Mouse (Mus musculus): ENCODE measurements around the gene Rbfox3. TPM values are rescaled to one million over a fixed set of nuclear protein-coding genes. Genes with fewer than 3 reads are reported as not detected.

Rbfox3 gene
- polyA plus RNA-seq, 1 experiment from 2014 or later = 1.2 TPM

DNA sequence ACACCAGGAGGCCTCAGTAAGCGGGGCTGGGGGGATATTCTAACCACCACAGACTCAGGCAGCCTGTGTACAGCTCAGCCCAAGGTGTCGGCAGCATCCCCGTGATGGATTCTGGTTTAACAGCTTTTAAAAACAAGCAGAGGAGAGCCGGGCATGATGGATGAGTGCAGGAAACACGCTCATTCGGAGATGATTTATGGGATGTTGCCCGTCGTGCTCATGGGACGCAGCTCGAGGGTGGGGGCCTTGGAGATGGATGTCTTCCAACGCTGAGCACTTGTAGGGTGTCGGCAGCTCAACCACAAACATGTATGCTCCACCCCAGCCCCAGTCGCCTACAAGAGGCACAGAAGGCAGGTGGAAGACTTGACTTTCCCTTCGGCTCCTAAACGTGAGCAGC is 103.9 kb downstream of the Rbfox3 start:
- no peak for ATAC-seq
- Histone ChIP-seq H3K4me1 (replicated peaks; ENCODE audit: control insufficient read depth, insufficient read depth, low read length) (no peaks in the 10 kb centered on the region), H3K27me3 (replicated peaks; ENCODE audit: control insufficient read depth, insufficient read depth, low read length) (0 out of 2 replicates have a peak, but pooled peaks cover 6% of the 10 kb centered on the region), H3K4me3 (ENCODE audit: low read depth, low read length) (no peak overlapping the region), H3K27ac (ENCODE audit: low read depth, low read length) (no peak overlapping the region), H3K9ac (ENCODE audit: low read depth, low read length) (no peak overlapping the region), H3K4me2 (replicated peaks; ENCODE audit: low read depth) (no peak overlapping the region), H3K9me3 (ENCODE audit: control insufficient read depth) (no peaks in the 10 kb centered on the region), H3K36me3 (ENCODE audit: control insufficient read depth, insufficient read depth) (no peaks in the 10 kb centered on the region)
- 25% methylated on average over 15 of the region's 15 CpGs for WGBS
- no peak for TF ChIP-seq CTCF (IDR thresholded peaks at IDR 0.05; ENCODE audit: low read depth)

DNA sequence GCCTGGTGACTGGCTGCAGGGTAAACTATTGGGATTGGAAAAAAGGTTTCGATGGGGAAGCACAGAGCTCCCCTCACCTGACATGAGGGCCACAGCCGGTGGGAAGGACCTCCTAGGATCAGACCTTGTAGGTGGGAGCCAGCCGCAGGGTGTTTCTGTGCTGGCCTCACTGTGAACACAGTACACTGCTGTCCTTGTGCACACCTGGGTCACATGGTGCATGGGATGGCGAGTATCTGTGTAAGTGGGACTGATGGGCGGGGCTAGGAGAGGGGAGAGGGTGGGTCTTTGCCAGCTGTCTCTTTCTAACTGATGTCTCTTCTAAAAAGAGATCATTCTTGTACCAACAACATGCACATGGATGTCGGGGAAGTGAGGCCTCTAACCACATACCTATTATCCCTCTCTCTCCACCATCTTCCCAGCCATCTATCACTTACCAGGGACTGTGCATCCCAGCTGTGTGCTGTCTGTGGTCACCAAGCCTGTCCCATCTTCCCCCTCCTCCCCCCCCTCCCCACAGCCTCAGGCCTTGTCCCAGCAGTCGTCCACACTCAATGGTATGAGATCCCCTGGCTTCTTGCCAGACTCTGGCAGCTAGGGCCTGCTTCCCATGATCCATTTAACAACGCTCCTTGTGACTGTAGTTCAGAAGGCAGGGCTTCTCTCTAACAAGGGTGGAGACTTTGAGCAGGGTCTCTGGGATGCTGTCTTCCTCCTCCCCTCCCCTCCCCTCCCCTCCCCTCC is 116.4 kb downstream of the Rbfox3 start:
- H3K4me2 ChIP-seq (replicated peaks; ENCODE audit: low read depth) = no peak overlapping the region
- WGBS = 50% methylated on average over 8 of the region's 8 CpGs
- ATAC-seq = no peak
- H3K4me1 ChIP-seq (replicated peaks; ENCODE audit: control insufficient read depth, insufficient read depth, low read length) = no peaks in the 10 kb centered on the region
- no peak overlapping the region for H3K9ac ChIP-seq (ENCODE audit: low read depth, low read length)
- no peaks in the 10 kb centered on the region for H3K9me3 ChIP-seq (ENCODE audit: control insufficient read depth)
- no peak for TF ChIP-seq CTCF (IDR thresholded peaks at IDR 0.05; ENCODE audit: low read depth)
- no peak overlapping the region for H3K4me3 ChIP-seq (ENCODE audit: low read depth, low read length)
- no peaks in the 10 kb centered on the region for H3K36me3 ChIP-seq (ENCODE audit: control insufficient read depth, insufficient read depth)
- H3K27ac ChIP-seq (ENCODE audit: low read depth, low read length) = no peak overlapping the region
- H3K27me3 ChIP-seq (replicated peaks; ENCODE audit: control insufficient read depth, insufficient read depth, low read length) = no peaks in the 10 kb centered on the region

DNA sequence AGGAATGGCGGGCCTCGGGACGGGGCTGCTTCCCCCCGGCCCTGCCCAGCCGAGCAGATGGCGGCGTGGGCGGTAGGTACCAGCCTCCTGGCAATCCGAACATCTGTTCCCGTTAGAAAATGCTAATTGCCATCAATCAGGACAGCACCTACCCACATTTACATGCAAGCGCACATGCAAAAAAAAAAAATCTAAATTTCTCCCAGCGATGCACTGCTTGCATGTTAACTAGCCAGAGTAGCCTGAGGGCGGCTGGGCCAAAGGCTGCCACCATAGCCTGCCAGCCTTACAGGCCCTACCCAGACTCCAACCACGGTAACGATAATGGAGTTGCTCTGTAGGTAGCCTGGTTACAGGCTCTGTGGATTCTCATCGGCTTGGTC is 117.8 kb downstream of the Rbfox3 start:
- no peak for ATAC-seq
- H3K9ac ChIP-seq (ENCODE audit: low read depth, low read length) = no peak overlapping the region
- no peaks in the 10 kb centered on the region for H3K9me3 ChIP-seq (ENCODE audit: control insufficient read depth)
- no peaks in the 10 kb centered on the region for H3K27me3 ChIP-seq (replicated peaks; ENCODE audit: control insufficient read depth, insufficient read depth, low read length)
- H3K4me2 ChIP-seq (replicated peaks; ENCODE audit: low read depth) = no peak overlapping the region
- no peak overlapping the region for H3K27ac ChIP-seq (ENCODE audit: low read depth, low read length)
- WGBS = 83% methylated on average over 16 of the region's 16 CpGs
- no peak overlapping the region for H3K4me3 ChIP-seq (ENCODE audit: low read depth, low read length)
- H3K36me3 ChIP-seq (ENCODE audit: control insufficient read depth, insufficient read depth) = no peaks in the 10 kb centered on the region
- no peaks in the 10 kb centered on the region for H3K4me1 ChIP-seq (replicated peaks; ENCODE audit: control insufficient read depth, insufficient read depth, low read length)
- no peak for TF ChIP-seq CTCF (IDR thresholded peaks at IDR 0.05; ENCODE audit: low read depth)

DNA sequence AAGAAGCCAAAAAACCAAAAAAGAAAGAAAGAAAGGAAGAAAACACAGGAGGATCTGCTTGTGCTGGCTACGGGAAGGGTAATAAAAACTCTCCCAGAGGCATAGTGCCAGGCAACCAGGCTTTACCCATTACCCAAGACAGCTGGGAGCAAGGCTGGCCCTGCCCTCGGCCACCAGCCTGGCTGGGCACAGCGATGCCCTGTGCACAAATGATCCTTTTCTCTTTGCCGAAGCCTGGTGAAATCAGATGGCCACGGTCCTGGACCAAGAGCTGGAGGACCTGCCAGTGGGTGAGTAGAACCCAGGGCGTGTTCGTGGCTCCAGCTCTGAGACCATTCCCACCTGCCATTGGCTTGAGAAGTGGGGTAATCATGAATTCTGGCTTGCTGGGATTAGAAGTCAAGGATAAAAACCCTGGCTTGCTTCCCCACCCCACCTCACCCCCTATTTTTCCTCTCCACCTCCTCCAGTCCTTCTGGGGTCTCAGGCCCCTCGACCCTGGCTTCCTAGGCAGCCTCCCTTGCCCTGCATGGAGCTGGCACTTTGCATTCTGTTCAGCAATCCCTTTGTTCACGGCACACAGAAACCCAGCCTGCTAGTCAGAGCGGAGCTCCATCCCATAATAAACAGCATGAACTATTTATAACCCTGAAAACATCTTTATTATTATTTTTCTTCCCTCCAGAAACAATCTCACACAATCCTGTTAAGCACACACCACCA is 118.3 kb downstream of the Rbfox3 start:
- WGBS = 75% methylated on average over 10 of the region's 10 CpGs
- TF ChIP-seq CTCF (IDR thresholded peaks at IDR 0.05; ENCODE audit: low read depth) = no peak

DNA sequence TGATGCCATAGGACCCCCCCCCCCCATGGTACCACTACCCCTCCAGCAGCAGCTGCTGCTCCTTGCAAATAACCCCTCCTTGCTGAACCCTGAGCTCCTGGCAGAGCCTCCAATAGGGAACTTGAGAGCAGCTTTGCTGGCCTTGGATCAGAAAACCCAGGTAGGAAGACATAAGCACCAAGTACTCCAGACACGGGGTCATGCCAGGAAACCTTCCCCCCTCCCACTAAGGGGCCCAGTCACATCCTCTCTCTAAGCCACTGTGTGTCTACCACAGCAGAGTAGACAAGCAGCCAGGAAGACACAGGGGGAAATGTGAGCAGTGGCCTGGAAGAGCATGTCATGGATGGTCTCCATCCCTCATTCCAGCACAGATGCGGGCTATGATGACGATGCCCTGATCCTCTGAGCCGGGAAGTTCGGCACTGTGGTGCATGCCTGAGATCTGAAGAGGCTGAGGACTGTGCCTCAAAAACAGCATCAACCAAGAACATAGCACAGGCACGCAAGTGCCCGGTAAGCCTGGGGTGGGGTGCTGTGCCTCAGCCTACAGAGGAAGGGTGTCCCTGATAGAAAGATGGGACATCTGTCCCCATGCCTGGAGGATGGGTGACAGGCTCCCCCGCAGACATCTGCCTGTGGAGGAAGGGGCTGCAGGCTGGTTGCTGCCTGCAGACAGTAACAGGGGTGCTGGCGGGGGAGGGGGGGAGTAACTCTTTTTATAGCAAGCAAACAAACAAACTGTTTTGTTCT is 119.1 kb downstream of the Rbfox3 start:
- TF ChIP-seq CTCF (IDR thresholded peaks at IDR 0.05; ENCODE audit: low read depth) = no peak
- ATAC-seq = no peak
- H3K4me3 ChIP-seq (ENCODE audit: low read depth, low read length) = no peak overlapping the region
- no peaks in the 10 kb centered on the region for H3K4me1 ChIP-seq (replicated peaks; ENCODE audit: control insufficient read depth, insufficient read depth, low read length)
- 74% methylated on average over 9 of the region's 9 CpGs for whole genome bisulfite sequencing
- no peaks in the 10 kb centered on the region for H3K9me3 ChIP-seq (ENCODE audit: control insufficient read depth)
- H3K4me2 ChIP-seq (replicated peaks; ENCODE audit: low read depth) = no peak overlapping the region
- no peaks in the 10 kb centered on the region for H3K27me3 ChIP-seq (replicated peaks; ENCODE audit: control insufficient read depth, insufficient read depth, low read length)
- H3K36me3 ChIP-seq (ENCODE audit: control insufficient read depth, insufficient read depth) = no peaks in the 10 kb centered on the region
- no peak overlapping the region for H3K9ac ChIP-seq (ENCODE audit: low read depth, low read length)
- H3K27ac ChIP-seq (ENCODE audit: low read depth, low read length) = no peak overlapping the region

More for the DNA sequence above, 118.3 kb downstream of the Rbfox3 start:
- H3K9ac ChIP-seq (ENCODE audit: low read depth, low read length) = no peak overlapping the region
- no peak for ATAC-seq
- H3K36me3 ChIP-seq (ENCODE audit: control insufficient read depth, insufficient read depth) = no peaks in the 10 kb centered on the region
- H3K4me2 ChIP-seq (replicated peaks; ENCODE audit: low read depth) = no peak overlapping the region
- H3K4me3 ChIP-seq (ENCODE audit: low read depth, low read length) = no peak overlapping the region
- H3K27me3 ChIP-seq (replicated peaks; ENCODE audit: control insufficient read depth, insufficient read depth, low read length) = no peaks in the 10 kb centered on the region
- no peak overlapping the region for H3K27ac ChIP-seq (ENCODE audit: low read depth, low read length)
- no peaks in the 10 kb centered on the region for H3K9me3 ChIP-seq (ENCODE audit: control insufficient read depth)
- no peaks in the 10 kb centered on the region for H3K4me1 ChIP-seq (replicated peaks; ENCODE audit: control insufficient read depth, insufficient read depth, low read length)

DNA sequence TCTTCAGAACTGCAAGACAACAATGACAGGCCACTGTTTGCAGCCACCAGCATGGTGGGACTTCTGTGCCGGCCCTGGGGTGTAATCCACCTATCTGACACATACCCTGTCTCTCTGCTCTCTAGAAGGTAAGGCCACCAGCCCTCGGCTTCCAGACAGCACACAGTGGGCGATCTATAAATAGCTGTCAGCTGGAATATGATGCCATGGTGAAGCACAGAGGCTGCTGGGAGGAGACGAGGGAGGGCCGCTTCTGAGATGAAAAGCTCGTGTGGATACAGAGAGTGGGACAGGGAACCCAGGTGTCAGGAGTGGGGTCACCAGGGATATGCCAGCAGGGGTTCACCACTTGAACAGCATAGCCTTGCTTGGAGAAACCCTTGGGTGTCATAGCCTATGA is 120.0 kb downstream of the Rbfox3 start:
- Histone ChIP-seq H3K36me3 (ENCODE audit: control insufficient read depth, insufficient read depth) (no peaks in the 10 kb centered on the region), H3K9me3 (ENCODE audit: control insufficient read depth) (no peaks in the 10 kb centered on the region), H3K4me3 (ENCODE audit: low read depth, low read length) (no peak overlapping the region), H3K4me2 (replicated peaks; ENCODE audit: low read depth) (no peak overlapping the region), H3K27ac (ENCODE audit: low read depth, low read length) (no peak overlapping the region), H3K4me1 (replicated peaks; ENCODE audit: control insufficient read depth, insufficient read depth, low read length) (no peaks in the 10 kb centered on the region), H3K9ac (ENCODE audit: low read depth, low read length) (no peak overlapping the region), H3K27me3 (replicated peaks; ENCODE audit: control insufficient read depth, insufficient read depth, low read length) (no peaks in the 10 kb centered on the region)
- no peak for TF ChIP-seq CTCF (IDR thresholded peaks at IDR 0.05; ENCODE audit: low read depth)
- 67% methylated on average over 6 of the region's 6 CpGs for WGBS
- ATAC-seq = no peak

All from intestine, postnatal 0 days (tissue).